Comparison of ENCODE assay signal across 14 mouse cellular contexts in the genomic region with DNA sequence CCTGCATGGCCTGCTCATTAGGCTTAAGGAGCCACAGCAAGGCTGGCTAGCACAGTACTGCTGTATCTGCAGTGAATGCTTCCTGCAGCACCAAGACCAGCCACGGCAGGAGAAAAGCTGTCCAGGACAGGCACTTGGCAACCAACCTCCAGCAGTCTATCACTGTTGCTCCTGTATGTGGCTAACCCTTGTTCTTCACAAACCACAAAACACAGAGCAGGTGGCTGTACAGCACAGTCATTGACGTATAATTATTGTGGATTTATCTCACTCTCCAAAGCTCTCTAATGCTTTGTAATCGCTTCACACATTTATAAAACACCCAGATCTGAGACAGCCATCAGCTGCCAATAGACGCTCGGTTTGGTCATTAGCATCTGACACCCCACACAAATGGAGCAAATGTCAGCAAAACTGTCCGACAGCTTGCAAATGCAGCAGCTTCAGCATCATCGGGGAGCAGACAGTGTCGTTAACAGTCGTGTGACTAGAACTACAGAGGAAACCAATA.
DNase-seq lines count a peak whose midpoint lies in the region; ATAC-seq and TF ChIP-seq lines count a peak whose summit lies in the region.
"Had no signal": no experiment of that assay in that cellular context is flagged by ENCODE, and none has a peak within 500 bp of the region (broad histone marks: within the 10 kb centered on the region; RNA-seq: fewer than 3 reads in every experiment).

No protein-coding gene starts in this region.

- H3K9me3 ChIP-seq in forebrain, embryonic 11.5 days (ENCODE audit: control insufficient read depth, low read length) = no peaks in the 10 kb centered on the region
- H3K9me3 ChIP-seq in forebrain, postnatal 0 days (ENCODE audit: low read length) = no peaks in the 10 kb centered on the region
- H3K9me3 ChIP-seq: heart, embryonic 12.5 days; limb, embryonic 13.5 days; lung, embryonic 15.5 days had no signal

- H3K27ac ChIP-seq in forebrain, embryonic 11.5 days (ENCODE audit: low read depth, low read length) = no peak overlapping the region
- peak overlapping the region; percentile 36; the same call in 1 of the 2 replicates for H3K27ac ChIP-seq in forebrain, postnatal 0 days (ENCODE audit: low read depth, low read length)
- H3K27ac ChIP-seq: limb, embryonic 13.5 days; lung, embryonic 15.5 days had no signal

- no peaks in the 10 kb centered on the region for H3K4me1 ChIP-seq in forebrain, embryonic 11.5 days (replicated peaks; ENCODE audit: control insufficient read depth, insufficient read depth, low read length)
- H3K4me1 ChIP-seq in forebrain, postnatal 0 days (ENCODE audit: insufficient read depth) = no peaks in the 10 kb centered on the region
- H3K4me1 ChIP-seq: heart, embryonic 12.5 days; limb, embryonic 13.5 days; lung, embryonic 15.5 days had no signal

- TF ChIP-seq CTCF in forebrain, postnatal 0 days (IDR thresholded peaks at IDR 0.05; ENCODE audit: low read depth) = no peak

- no peak overlapping the region for H3K9ac ChIP-seq in forebrain, embryonic 11.5 days (ENCODE audit: low read length)
- H3K9ac ChIP-seq in forebrain, postnatal 0 days = no peak overlapping the region
- H3K9ac ChIP-seq: heart, embryonic 12.5 days; limb, embryonic 13.5 days; lung, embryonic 15.5 days had no signal

- H3K36me3 ChIP-seq in forebrain, embryonic 11.5 days (ENCODE audit: control insufficient read depth, insufficient read depth, low read length) = no peaks in the 10 kb centered on the region
- H3K36me3 ChIP-seq in forebrain, postnatal 0 days (ENCODE audit: insufficient read depth) = no peaks in the 10 kb centered on the region
- H3K36me3 ChIP-seq: heart, embryonic 12.5 days; limb, embryonic 13.5 days; lung, embryonic 15.5 days had no signal

- 71% methylated on average over 9 of the region's 9 CpGs for WGBS in forebrain, embryonic 11.5 days
- WGBS in forebrain, postnatal 0 days = 16% methylated on average over 9 of the region's 9 CpGs

- ATAC-seq in forebrain, embryonic 11.5 days (replicated peaks; ENCODE audit: low FRiP score) = peak; percentile 56
- peak; percentile 88 for ATAC-seq in forebrain, postnatal 0 days
- ATAC-seq in megakaryocyte-erythroid progenitor cell, adult 5-6 weeks (replicated peaks; ENCODE audit: low FRiP score, low TSS enrichment, poor library complexity, severe bottlenecking) = peak; percentile 47

- H3K27me3 ChIP-seq in forebrain, embryonic 11.5 days (ENCODE audit: control insufficient read depth, insufficient read depth, low read length) = no peaks in the 10 kb centered on the region
- no peaks in the 10 kb centered on the region for H3K27me3 ChIP-seq in forebrain, postnatal 0 days (ENCODE audit: insufficient read depth, low read length)
- H3K27me3 ChIP-seq: heart, embryonic 12.5 days; limb, embryonic 13.5 days; lung, embryonic 15.5 days had no signal

- DNase-seq in layer of hippocampus, adult 18-20 months (ENCODE audit: low spot score in 2 of 2) = peak; percentile 14 to 49
- no peak for DNase-seq in layer of hippocampus, postnatal 25 days (ENCODE audit: extremely low spot score in 1 of 2, low spot score in 1 of 2)
- DNase-seq in forebrain, embryonic 11.5 days (ENCODE audit: low spot score) = no peak
- peak; percentile 53 for DNase-seq in forebrain, postnatal 0 days
- DNase-seq in spleen, postnatal 10 days (ENCODE audit: low spot score in 2 of 2) = no peak
- no peak for DNase-seq in left cerebral cortex, adult 11 months (ENCODE audit: low spot score)
- DNase-seq: adrenal gland, postnatal 36 days; gastrocnemius, postnatal 10 days; kidney, postnatal 36 days; right cerebral cortex, postnatal 4 days had no signal

- H3K4me3 ChIP-seq in forebrain, embryonic 11.5 days (ENCODE audit: low read depth, low read length) = no peak overlapping the region
- no peak overlapping the region for H3K4me3 ChIP-seq in forebrain, postnatal 0 days (ENCODE audit: low read depth, low read length)
- H3K4me3 ChIP-seq: heart, embryonic 12.5 days; limb, embryonic 13.5 days; lung, embryonic 15.5 days had no signal

- no peak overlapping the region for H3K4me2 ChIP-seq in forebrain, embryonic 11.5 days (ENCODE audit: low read depth, low read length, severe bottlenecking)
- H3K4me2 ChIP-seq in forebrain, postnatal 0 days (ENCODE audit: low read depth) = no peak overlapping the region
- H3K4me2 ChIP-seq: heart, embryonic 12.5 days; limb, embryonic 13.5 days; lung, embryonic 15.5 days had no signal

Comparison
In these comparisons a context has a peak if more than half of its experiments do, and no peak if none do; other contexts are left out.
1. DNase-seq: peak in layer of hippocampus, adult 18-20 months (2 of 2) and forebrain, postnatal 0 days (single experiment); none in layer of hippocampus, postnatal 25 days (0 of 2), forebrain, embryonic 11.5 days (single experiment), spleen, postnatal 10 days (0 of 2) and left cerebral cortex, adult 11 months (single experiment).
2. Peak in every context shown above with its lines, with median percentiles within 50 percentile points of each other: ATAC-seq.